Mouse (Mus musculus): ENCODE results near the gene Yes1. TPM values are rescaled to one million over a fixed set of nuclear protein-coding genes. Genes with fewer than 3 reads are reported as not detected.

Gene Yes1
- total and polyA plus RNA-seq, 3 experiments, result 2.0 to 4.1 (median 2.2) TPM

DNA sequence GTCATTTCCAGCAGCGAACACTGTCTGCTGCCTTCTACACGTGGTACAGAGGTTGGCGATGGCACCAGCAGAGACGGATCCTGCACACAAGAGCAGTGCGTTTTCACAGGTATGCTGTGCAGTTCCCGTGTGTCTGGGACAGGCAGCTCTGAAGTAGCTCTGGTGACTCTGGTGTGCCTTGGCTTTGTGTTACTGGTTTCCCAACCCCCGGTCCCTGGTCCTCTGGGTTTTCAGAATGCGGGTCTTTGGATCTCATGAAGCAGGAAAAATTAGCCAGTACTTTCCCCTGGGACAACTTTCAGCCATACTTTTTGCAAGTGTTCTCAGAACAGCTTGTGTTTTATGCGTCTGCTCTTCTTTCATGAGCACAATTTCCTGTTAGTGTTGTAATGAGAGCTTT is 109.4 kb downstream of the Yes1 start:
- TF ChIP-seq POLR2A (IDR thresholded peaks at IDR 0.05; ENCODE audit: low read depth, low read length) (no peak), MAFK (IDR thresholded peaks at IDR 0.05; ENCODE audit: insufficient replicate concordance, low read length) (no peak), SMC3 (IDR thresholded peaks at IDR 0.05; ENCODE audit: low read depth, low read length) (no peak), E2F4 (IDR thresholded peaks at IDR 0.05; ENCODE audit: insufficient replicate concordance, low read depth, low read length) (no peak), UBTF (IDR thresholded peaks at IDR 0.05; ENCODE audit: low read depth, low read length) (no peak), MXI1 (IDR thresholded peaks at IDR 0.05; ENCODE audit: low read depth, low read length) (no peak), PAX5 (IDR thresholded peaks at IDR 0.05; ENCODE audit: low read length) (no peak), MYC (IDR thresholded peaks at IDR 0.05; ENCODE audit: low read depth, low read length) (no peak), BHLHE40 (IDR thresholded peaks at IDR 0.05; ENCODE audit: low read depth, low read length) (no peak), USF2 (conservative IDR thresholded peaks at IDR 0.05; ENCODE audit: low read depth, low read length) (no peak), KAT2A (IDR thresholded peaks at IDR 0.05; ENCODE audit: insufficient replicate concordance, low read length) (no peak), TBP (conservative IDR thresholded peaks at IDR 0.05; ENCODE audit: low read depth, low read length) (no peak), RCOR1 (conservative IDR thresholded peaks at IDR 0.05; ENCODE audit: low read depth, low read length) (no peak)
- no peak overlapping the region for H3K27ac ChIP-seq (ENCODE audit: insufficient read depth, low read depth)
- in situ Hi-C loops (cut with MboI; ENCODE audit: low pct_ligation_motif_present, low pct_unique_long_range_greater_than_20kb, low sequenced_read_pairs), result no loop called here

GRCm38 (mm10) chr5:32721316-32721715 is 110.3 kb downstream of the Yes1 start:
- Histone ChIP-seq H3K4me1 (ENCODE audit: control insufficient read depth in 1 of 2, insufficient read depth in 2 of 2) (peaks cover 0 to 4% of the 10 kb centered on the region in 2 experiments; a peak in 2 of 4 replicates), H3K79me2 (replicated peaks; ENCODE audit: control insufficient read depth, extremely low read depth, insufficient read depth, poor library complexity, severe bottlenecking) (no peaks in the 10 kb centered on the region), H3K9me3 (replicated peaks; ENCODE audit: low read length) (no peaks in the 10 kb centered on the region), H3K27ac (ENCODE audit: insufficient read depth, low read depth) (no peak overlapping the region), H3K4me3 (replicated peaks in 1 of 3; ENCODE audit: low read depth in 2 of 3, low read length in 2 of 3, poor library complexity in 1 of 3) (no peak overlapping the region), H3K9ac (ENCODE audit: insufficient read depth, low read depth) (no peak overlapping the region), H3K36me3 (replicated peaks in 1 of 2; ENCODE audit: control insufficient read depth in 1 of 2, insufficient read depth in 1 of 2, low read length in 1 of 2) (peaks cover 0 to 1% of the 10 kb centered on the region in 2 experiments), H3K4me2 (ENCODE audit: insufficient read depth, low read depth, poor library complexity, severe bottlenecking) (no peak overlapping the region), H3K27me3 (replicated peaks) (no peaks in the 10 kb centered on the region)
- no peak for DNase-seq (ENCODE audit: extremely low read depth)
- TF ChIP-seq MEF2A (IDR thresholded peaks at IDR 0.05; ENCODE audit: borderline replicate concordance, low read depth, low read length) (no peak), MAFK (IDR thresholded peaks at IDR 0.05; ENCODE audit: insufficient replicate concordance, low read length) (no peak), MAZ (IDR thresholded peaks at IDR 0.05; ENCODE audit: low read depth, low read length) (no peak), SIN3A (IDR thresholded peaks at IDR 0.05; ENCODE audit: low read length) (no peak), MAX (IDR thresholded peaks at IDR 0.05; ENCODE audit: low read length) (no peak), CTCF (conservative IDR thresholded peaks at IDR 0.05 in 1 of 2, IDR thresholded peaks at IDR 0.05 in 1 of 2; ENCODE audit: low read depth in 2 of 2, low read length in 2 of 2) (no peak), IRF4 (IDR thresholded peaks at IDR 0.05; ENCODE audit: low read depth, low read length) (no peak), BHLHE40 (IDR thresholded peaks at IDR 0.05; ENCODE audit: low read depth, low read length) (no peak), JUN (IDR thresholded peaks at IDR 0.05; ENCODE audit: insufficient read depth, low read depth, low read length) (no peak), ZC3H11A (IDR thresholded peaks at IDR 0.05; ENCODE audit: low read depth, low read length) (no peak), RAD21 (IDR thresholded peaks at IDR 0.05; ENCODE audit: low read depth, low read length) (no peak), NELFE (IDR thresholded peaks at IDR 0.05; ENCODE audit: low read depth, low read length) (no peak), CHD2 (IDR thresholded peaks at IDR 0.05; ENCODE audit: low read length) (no peak), ZNF384 (IDR thresholded peaks at IDR 0.05; ENCODE audit: low read depth, low read length) (no peak), SMC3 (IDR thresholded peaks at IDR 0.05; ENCODE audit: low read depth, low read length) (no peak), ETS1 (conservative IDR thresholded peaks at IDR 0.05; ENCODE audit: low read depth, low read length) (no peak), TBP (conservative IDR thresholded peaks at IDR 0.05; ENCODE audit: low read depth, low read length) (no peak)
- dilution Hi-C loops (cut with MboI; ENCODE audit: extremely low pct_ligation_motif_present, extremely low pct_unique_long_range_greater_than_20kb, low sequenced_read_pairs) (no loop called here), in situ Hi-C loops (cut with MboI; ENCODE audit: low pct_ligation_motif_present, low pct_unique_long_range_greater_than_20kb, low sequenced_read_pairs) (no loop called here)

More for the DNA sequence above, 109.4 kb downstream of the Yes1 start:
- no peaks in the 10 kb centered on the region for H3K79me2 ChIP-seq (replicated peaks; ENCODE audit: control insufficient read depth, extremely low read depth, insufficient read depth, poor library complexity, severe bottlenecking)
- H3K4me3 ChIP-seq (replicated peaks in 1 of 3; ENCODE audit: low read depth in 2 of 3, low read length in 2 of 3, poor library complexity in 1 of 3), result no peak overlapping the region
- DNase-seq (ENCODE audit: extremely low read depth), result no peak
- peaks cover 0 to 4% of the 10 kb centered on the region in 2 experiments; a peak in 2 of 4 replicates for H3K4me1 ChIP-seq (ENCODE audit: control insufficient read depth in 1 of 2, insufficient read depth in 2 of 2)
- peaks cover 0 to under 1% of the 10 kb centered on the region in 2 experiments for H3K36me3 ChIP-seq (replicated peaks in 1 of 2; ENCODE audit: control insufficient read depth in 1 of 2, insufficient read depth in 1 of 2, low read length in 1 of 2)
- H3K4me2 ChIP-seq (ENCODE audit: insufficient read depth, low read depth, poor library complexity, severe bottlenecking), result no peak overlapping the region
- dilution Hi-C loops (cut with MboI; ENCODE audit: extremely low pct_ligation_motif_present, extremely low pct_unique_long_range_greater_than_20kb, low sequenced_read_pairs), result no loop called here
- no peaks in the 10 kb centered on the region for H3K27me3 ChIP-seq (replicated peaks)
- no peak overlapping the region for H3K9ac ChIP-seq (ENCODE audit: insufficient read depth, low read depth)
- no peaks in the 10 kb centered on the region for H3K9me3 ChIP-seq (replicated peaks; ENCODE audit: low read length)
